ENCODE assay signal across 17 mouse cellular contexts in the genomic region with DNA sequence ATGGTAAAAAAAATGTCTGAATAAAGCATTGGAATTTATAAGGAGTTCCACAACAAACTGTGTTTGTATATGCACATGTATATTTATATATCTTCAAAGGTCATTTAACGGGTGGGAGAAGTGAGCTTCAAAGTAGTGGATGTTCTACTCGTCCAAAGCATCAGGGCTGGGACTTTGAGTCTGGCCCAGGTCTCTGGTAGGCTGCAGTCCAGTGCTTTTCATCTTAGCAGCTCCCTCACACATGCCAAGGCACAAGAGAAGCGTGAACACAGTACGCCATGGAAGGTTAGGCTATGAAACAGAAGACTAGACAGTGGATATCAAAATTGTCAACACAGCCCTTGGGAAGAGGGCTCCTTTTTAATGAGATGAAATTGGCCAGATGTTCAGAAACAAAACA. TPM values are rescaled to one million over a fixed set of nuclear protein-coding genes. Genes with fewer than 3 reads are reported as not detected.
A peak's percentile ranks its signal among the peaks of the same experiment; 100 is the strongest.
DNase-seq lines count a peak whose midpoint lies in the region; ATAC-seq lines count a peak whose summit lies in the region.
"Had no signal": no experiment of that assay in that cellular context is flagged by ENCODE, and none has a peak within 500 bp of the region (broad histone marks: within the 10 kb centered on the region; RNA-seq: fewer than 3 reads in every experiment).

No protein-coding gene starts in this region.

- DNase-seq in hindbrain, embryonic 11.5 days (ENCODE audit: low spot score), result no peak
- no peak for DNase-seq in forebrain, embryonic 14.5 days (ENCODE audit: low spot score)
- DNase-seq: cerebellum, adult 8-10 months; embryo, embryonic 11 days; gastrocnemius, postnatal 10 days; lung, adult 18-20 months; thymus, postnatal 14 days had no signal

- H3K36me3 ChIP-seq in hindbrain, embryonic 12.5 days, result no peaks in the 10 kb centered on the region
- no peaks in the 10 kb centered on the region for H3K36me3 ChIP-seq in hindbrain, embryonic 11.5 days (ENCODE audit: control insufficient read depth, insufficient read depth, low read length)
- H3K36me3 ChIP-seq in forebrain, embryonic 14.5 days (ENCODE audit: control insufficient read depth, insufficient read depth, low read length), result no peaks in the 10 kb centered on the region
- H3K36me3 ChIP-seq in hindbrain, embryonic 16.5 days (ENCODE audit: control insufficient read depth, insufficient read depth, low read length), result no peaks in the 10 kb centered on the region
- H3K36me3 ChIP-seq in midbrain, embryonic 16.5 days (ENCODE audit: control insufficient read depth, insufficient read depth, low read length), result no peaks in the 10 kb centered on the region
- H3K36me3 ChIP-seq: heart, embryonic 12.5 days had no signal

- no peak overlapping the region for H3K4me3 ChIP-seq in hindbrain, embryonic 12.5 days
- H3K4me3 ChIP-seq in hindbrain, embryonic 11.5 days (ENCODE audit: low read depth, low read length), result no peak overlapping the region
- H3K4me3 ChIP-seq in forebrain, embryonic 14.5 days (ENCODE audit: low read depth, low read length), result 0 out of 2 replicates have a peak overlapping the region, but pooled peaks have one; percentile 98
- H3K4me3 ChIP-seq in hindbrain, embryonic 16.5 days (ENCODE audit: low read length), result no peak overlapping the region
- H3K4me3 ChIP-seq in midbrain, embryonic 16.5 days (ENCODE audit: low read depth, low read length), result peak overlapping the region; percentile 7; the same call in 1 of the 2 replicates
- H3K4me3 ChIP-seq: heart, embryonic 12.5 days; myocyte had no signal

- ATAC-seq in hindbrain, embryonic 12.5 days (ENCODE audit: low FRiP score), result no peak
- ATAC-seq in hindbrain, embryonic 11.5 days (ENCODE audit: low FRiP score), result no peak
- ATAC-seq in forebrain, embryonic 14.5 days, result no peak
- ATAC-seq in hindbrain, embryonic 16.5 days, result no peak
- no peak for ATAC-seq in midbrain, embryonic 16.5 days
- ATAC-seq in megakaryocyte-erythroid progenitor cell, adult 5-6 weeks (replicated peaks; ENCODE audit: low FRiP score, low TSS enrichment, poor library complexity, severe bottlenecking), result no peak
- no peak for ATAC-seq in CD4-positive, CD25-positive, alpha-beta regulatory T cell, adult 4 months

- H3K9ac ChIP-seq in hindbrain, embryonic 12.5 days, result no peak overlapping the region
- no peak overlapping the region for H3K9ac ChIP-seq in hindbrain, embryonic 11.5 days (ENCODE audit: low read depth, low read length)
- H3K9ac ChIP-seq in forebrain, embryonic 14.5 days (ENCODE audit: low read length), result no peak overlapping the region
- no peak overlapping the region for H3K9ac ChIP-seq in hindbrain, embryonic 16.5 days (ENCODE audit: low read depth, low read length)
- no peak overlapping the region for H3K9ac ChIP-seq in midbrain, embryonic 16.5 days (ENCODE audit: low read depth, low read length)
- H3K9ac ChIP-seq: heart, embryonic 12.5 days had no signal

- H3K27me3 ChIP-seq in hindbrain, embryonic 12.5 days, result peaks cover 10% of the 10 kb centered on the region
- H3K27me3 ChIP-seq in hindbrain, embryonic 11.5 days (ENCODE audit: control insufficient read depth, insufficient read depth, low read length), result 0 out of 2 replicates have a peak, but pooled peaks cover 2% of the 10 kb centered on the region
- no peaks in the 10 kb centered on the region for H3K27me3 ChIP-seq in forebrain, embryonic 14.5 days (replicated peaks; ENCODE audit: control insufficient read depth, insufficient read depth, low read length)
- H3K27me3 ChIP-seq in hindbrain, embryonic 16.5 days (replicated peaks; ENCODE audit: control insufficient read depth, insufficient read depth, low read length), result no peaks in the 10 kb centered on the region
- no peaks in the 10 kb centered on the region for H3K27me3 ChIP-seq in midbrain, embryonic 16.5 days (ENCODE audit: control insufficient read depth, insufficient read depth, low read depth, low read length)

- WGBS in hindbrain, embryonic 12.5 days, result 76% methylated on average over 4 of the region's 4 CpGs
- WGBS in hindbrain, embryonic 11.5 days, result 87% methylated on average over 4 of the region's 4 CpGs
- 73% methylated on average over 4 of the region's 4 CpGs for WGBS in forebrain, embryonic 14.5 days
- 67% methylated on average over 4 of the region's 4 CpGs for WGBS in hindbrain, embryonic 16.5 days
- 66% methylated on average over 4 of the region's 4 CpGs for WGBS in midbrain, embryonic 16.5 days

- peaks cover 35% of the 10 kb centered on the region for H3K4me1 ChIP-seq in hindbrain, embryonic 12.5 days
- no peaks in the 10 kb centered on the region for H3K4me1 ChIP-seq in hindbrain, embryonic 11.5 days (replicated peaks; ENCODE audit: control insufficient read depth, insufficient read depth, low read length)
- H3K4me1 ChIP-seq in forebrain, embryonic 14.5 days (ENCODE audit: control insufficient read depth, insufficient read depth, low read length), result peaks cover 16% of the 10 kb centered on the region
- H3K4me1 ChIP-seq in hindbrain, embryonic 16.5 days (ENCODE audit: control insufficient read depth, insufficient read depth, low read depth, low read length), result peaks cover 20% of the 10 kb centered on the region
- H3K4me1 ChIP-seq in midbrain, embryonic 16.5 days (ENCODE audit: control insufficient read depth, insufficient read depth, low read length), result peaks cover 36% of the 10 kb centered on the region

- H3K9me3 ChIP-seq in hindbrain, embryonic 12.5 days (replicated peaks), result no peaks in the 10 kb centered on the region
- H3K9me3 ChIP-seq in hindbrain, embryonic 11.5 days (ENCODE audit: control insufficient read depth, low read length), result no peaks in the 10 kb centered on the region
- H3K9me3 ChIP-seq in forebrain, embryonic 14.5 days (replicated peaks; ENCODE audit: control insufficient read depth, low read length), result no peaks in the 10 kb centered on the region
- no peaks in the 10 kb centered on the region for H3K9me3 ChIP-seq in hindbrain, embryonic 16.5 days (ENCODE audit: control insufficient read depth, low read length)
- H3K9me3 ChIP-seq in midbrain, embryonic 16.5 days (replicated peaks; ENCODE audit: control insufficient read depth, low read length, poor library complexity, severe bottlenecking), result no peaks in the 10 kb centered on the region
- H3K9me3 ChIP-seq: heart, embryonic 12.5 days had no signal

- peak overlapping the region; percentile 80 for H3K4me2 ChIP-seq in hindbrain, embryonic 12.5 days (replicated peaks)
- H3K4me2 ChIP-seq in hindbrain, embryonic 11.5 days (replicated peaks; ENCODE audit: low read depth, low read length), result no peak overlapping the region
- H3K4me2 ChIP-seq in forebrain, embryonic 14.5 days (ENCODE audit: low read length), result peak overlapping the region; percentile 86
- peak overlapping the region; percentile 57 for H3K4me2 ChIP-seq in hindbrain, embryonic 16.5 days (ENCODE audit: low read length)
- H3K4me2 ChIP-seq in midbrain, embryonic 16.5 days (ENCODE audit: low read length), result peak overlapping the region; percentile 97
- H3K4me2 ChIP-seq: heart, embryonic 12.5 days had no signal

- H3K27ac ChIP-seq in hindbrain, embryonic 12.5 days, result no peak overlapping the region
- H3K27ac ChIP-seq in hindbrain, embryonic 11.5 days (ENCODE audit: low read depth, low read length), result no peak overlapping the region
- H3K27ac ChIP-seq in forebrain, embryonic 14.5 days (ENCODE audit: low read depth, low read length), result no peak overlapping the region
- H3K27ac ChIP-seq in hindbrain, embryonic 16.5 days (ENCODE audit: low read depth, low read length), result no peak overlapping the region
- H3K27ac ChIP-seq in midbrain, embryonic 16.5 days (ENCODE audit: low read length), result no peak overlapping the region
- H3K27ac ChIP-seq: macrophage had no signal

RNA-seq across cellular contexts. Expression of gene Maco1, which starts 2.6 kb away (rescaled TPM):
- 89.8 and 97.9 TPM in 2 replicates for polyA plus RNA-seq in hindbrain, embryonic 12.5 days (2016; fragmentation: Nextera tagmentation; extraction: Ambion mirVana)
- 59.0 and 73.1 TPM in 2 replicates for polyA plus RNA-seq in hindbrain, embryonic 11.5 days (2014; fragmentation: Nextera tagmentation; extraction: Ambion mirVana)
- 81.9 and 92.5 TPM in 2 replicates for polyA plus RNA-seq in forebrain, embryonic 14.5 days (2014; fragmentation: Nextera tagmentation; extraction: Ambion mirVana)
- polyA plus RNA-seq in hindbrain, embryonic 16.5 days (2015; fragmentation: Nextera tagmentation; extraction: Ambion mirVana), result 75.4 and 76.6 TPM in 2 replicates
- polyA plus RNA-seq in midbrain, embryonic 16.5 days (2015; fragmentation: Nextera tagmentation; extraction: Ambion mirVana), result 91.3 and 101 TPM in 2 replicates
- total RNA-seq in megakaryocyte-erythroid progenitor cell, adult 5-6 weeks (2014; fragmentation: Nextera tagmentation), result 32.4 and 36.2 TPM in 2 replicates
- total RNA-seq in megakaryocyte-erythroid progenitor cell, adult 5-6 weeks (2017), result 41.9 and 61.3 TPM in 2 replicates
- polyA plus RNA-seq in CD4-positive, CD25-positive, alpha-beta regulatory T cell, adult 4 months (2017; shearing (Covaris generic)), result 1 to 10 TPM; 4.2 to 7.1 TPM

RNA-seq across cellular contexts. Expression of gene Rhd, which starts 13.8 kb away (rescaled TPM):
- polyA plus RNA-seq in hindbrain, embryonic 12.5 days (2016; fragmentation: Nextera tagmentation; extraction: Ambion mirVana), result 7.9 and 10.1 TPM in 2 replicates
- 15.1 and 19.4 TPM in 2 replicates for polyA plus RNA-seq in hindbrain, embryonic 11.5 days (2014; fragmentation: Nextera tagmentation; extraction: Ambion mirVana)
- polyA plus RNA-seq in forebrain, embryonic 14.5 days (2014; fragmentation: Nextera tagmentation; extraction: Ambion mirVana), result 0.85 and 0.99 TPM in 2 replicates
- 1.7 and 2.1 TPM in 2 replicates for polyA plus RNA-seq in hindbrain, embryonic 16.5 days (2015; fragmentation: Nextera tagmentation; extraction: Ambion mirVana)
- polyA plus RNA-seq in midbrain, embryonic 16.5 days (2015; fragmentation: Nextera tagmentation; extraction: Ambion mirVana), result 1.3 and 1.4 TPM in 2 replicates
- 163 and 165 TPM in 2 replicates for total RNA-seq in megakaryocyte-erythroid progenitor cell, adult 5-6 weeks (2014; fragmentation: Nextera tagmentation)
- 119 and 185 TPM in 2 replicates for total RNA-seq in megakaryocyte-erythroid progenitor cell, adult 5-6 weeks (2017)
- under 1 TPM in 1 of 2 experiments, not detected in 1; 0.75 TPM for polyA plus RNA-seq in CD4-positive, CD25-positive, alpha-beta regulatory T cell, adult 4 months (2017; shearing (Covaris generic))
- total RNA-seq: layer of hippocampus, adult 8-10 months; left cerebral cortex, postnatal 25 days had no signal
- polyA plus RNA-seq: macrophage had no signal

Comparison
In these comparisons a context has a peak if more than half of its experiments do, and no peak if none do; other contexts are left out.
1. H3K4me3 ChIP-seq: peak in forebrain, embryonic 14.5 days (single experiment) and midbrain, embryonic 16.5 days (single experiment); none in hindbrain, embryonic 12.5 days (single experiment), hindbrain, embryonic 11.5 days (single experiment) and hindbrain, embryonic 16.5 days (single experiment).